Mouse (Mus musculus) heart, postnatal 0 days (tissue): ENCODE data around the gene Ankrd13b. TPM values are rescaled to one million over a fixed set of nuclear protein-coding genes. Genes with fewer than 3 reads are reported as not detected.
A peak's percentile ranks its signal among the peaks of the same experiment; 100 is the strongest.

ENCODE experiments used
- ATAC-seq: fragments of 200-750 bp; cut with Nextera tagmentation; 2 replicates; pipeline ENCODE4 v1.8.0; 2017; ENCODE audit warnings: low read depth, moderate number of reproducible peaks, moderate library complexity; ENCODE audit not compliant: insufficient read depth
- DNase-seq: peaks from one replicate; pipeline ENCODE4 v3.0.0-alpha.2; 2016; ENCODE audit warnings: low spot score
- H3K27ac ChIP-seq: fragments of 300-500 bp; sonication (generic); 2 replicates; pipeline ENCODE4 v1.5.1; 2014; ENCODE audit warnings: low read depth, mild to moderate bottlenecking
- H3K27me3 ChIP-seq: fragments of 300-500 bp; sonication (generic); 2 replicates; pipeline ENCODE4 v1.6.1; 2014; ENCODE audit warnings: low read length, mixed read lengths; ENCODE audit not compliant: control insufficient read depth, insufficient read depth
- H3K36me3 ChIP-seq: fragments of 300-500 bp; sonication (generic); replicated peaks from 2 replicates; pipeline ENCODE4 v1.6.1; 2014; ENCODE audit warnings: low read length, mixed read lengths; ENCODE audit not compliant: control insufficient read depth, insufficient read depth
- H3K4me1 ChIP-seq: fragments of 300-500 bp; sonication (generic); 2 replicates; pipeline ENCODE4 v1.6.1; 2014; ENCODE audit warnings: antibody characterized with exemption; ENCODE audit not compliant: control insufficient read depth, insufficient read depth
- H3K4me2 ChIP-seq: fragments of 300-500 bp; sonication (generic); 2 replicates; pipeline ENCODE4 v1.6.1; 2014; ENCODE audit warnings: low read depth, mild to moderate bottlenecking, low read length, moderate library complexity
- H3K4me3 ChIP-seq: fragments of 300-500 bp; sonication (generic); 2 replicates; pipeline ENCODE4 v1.5.1; 2014; ENCODE audit warnings: low read depth, low read length
- H3K9ac ChIP-seq: fragments of 300-500 bp; sonication (generic); replicated peaks from 2 replicates; pipeline ENCODE4 v1.6.1; 2014; ENCODE audit warnings: low read depth, low read length, mixed read lengths
- H3K9me3 ChIP-seq: fragments of 300-500 bp; sonication (generic); replicated peaks from 2 replicates; pipeline ENCODE4 v1.6.1; 2016; ENCODE audit warnings: low read length; ENCODE audit not compliant: control insufficient read depth
- CTCF ChIP-seq: IDR thresholded peaks from 2 replicates; pipeline ENCODE4 v1.5.1; 2016; ENCODE audit warnings: antibody characterized with exemption, control low read depth, low read depth
- EP300 ChIP-seq: IDR thresholded peaks from 2 replicates; pipeline ENCODE4 v1.6.1; 2016; ENCODE audit warnings: antibody characterized with exemption, low read depth
- WGBS: fragments of 180-500 bp; shearing (Covaris S2); extraction: QIAGEN DNeasy Blood & Tissue Kit; methylation state at CpG from one replicate; pipeline ENCODE4 v1.1.7; 2014; 5-methylcytosine and 5-hydroxymethylcytosine counted together
- polyA plus RNA-seq: library from polyadenylated mRNA; unstranded; fragments of >200 nt; fragmentation: Nextera tagmentation; extraction: Ambion mirVana; gene quantifications from 2 replicates; pipeline ENCODE4 v1.2.1, GENCODE M21; 2015
- total RNA-seq: library from RNA; depleted of rRNA; stranded (reverse); fragments of >200 nt; gene quantifications from 2 replicates; pipeline ENCODE4 v1.2.3, GENCODE M21; 2014; ENCODE audit warnings: low replicate concordance

Ankrd13b gene
- total and polyA plus RNA-seq, 2 experiments from 2014 or later = 2.6 to 6.4 TPM

DNA sequence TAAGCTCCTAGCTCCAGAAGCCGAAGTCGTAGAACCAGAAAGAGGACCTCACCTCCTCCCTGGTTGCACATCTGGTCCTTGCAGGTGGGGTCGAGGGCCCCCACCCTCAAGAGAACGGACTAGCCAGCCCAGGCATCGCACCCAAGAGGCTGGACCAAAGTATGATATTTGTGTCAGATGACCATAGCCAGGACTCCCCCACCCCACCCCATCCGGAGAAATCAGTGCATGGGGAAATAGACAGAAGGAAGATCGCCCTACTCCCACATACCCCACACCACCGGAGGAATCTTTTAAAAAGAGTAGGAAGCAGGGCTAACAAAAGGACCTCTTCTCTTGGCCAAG lies 26.4 kb downstream of the Ankrd13b start:
- peak overlapping the region; percentile 61 for H3K4me3 ChIP-seq
- no peak for TF ChIP-seq CTCF
- no peaks in the 10 kb centered on the region for H3K9me3 ChIP-seq
- DNase-seq (no peak), ATAC-seq (no peak)
- peak overlapping the region; percentile 61 for H3K9ac ChIP-seq
- no peaks in the 10 kb centered on the region for H3K27me3 ChIP-seq
- H3K36me3 ChIP-seq = peaks cover 3% of the 10 kb centered on the region
- H3K4me1 ChIP-seq = peaks cover 22% of the 10 kb centered on the region
- H3K27ac ChIP-seq = peak overlapping the region; percentile 98
- H3K4me2 ChIP-seq = peak overlapping the region; percentile 82
- WGBS = 25% methylated on average over 8 of the region's 8 CpGs

DNA sequence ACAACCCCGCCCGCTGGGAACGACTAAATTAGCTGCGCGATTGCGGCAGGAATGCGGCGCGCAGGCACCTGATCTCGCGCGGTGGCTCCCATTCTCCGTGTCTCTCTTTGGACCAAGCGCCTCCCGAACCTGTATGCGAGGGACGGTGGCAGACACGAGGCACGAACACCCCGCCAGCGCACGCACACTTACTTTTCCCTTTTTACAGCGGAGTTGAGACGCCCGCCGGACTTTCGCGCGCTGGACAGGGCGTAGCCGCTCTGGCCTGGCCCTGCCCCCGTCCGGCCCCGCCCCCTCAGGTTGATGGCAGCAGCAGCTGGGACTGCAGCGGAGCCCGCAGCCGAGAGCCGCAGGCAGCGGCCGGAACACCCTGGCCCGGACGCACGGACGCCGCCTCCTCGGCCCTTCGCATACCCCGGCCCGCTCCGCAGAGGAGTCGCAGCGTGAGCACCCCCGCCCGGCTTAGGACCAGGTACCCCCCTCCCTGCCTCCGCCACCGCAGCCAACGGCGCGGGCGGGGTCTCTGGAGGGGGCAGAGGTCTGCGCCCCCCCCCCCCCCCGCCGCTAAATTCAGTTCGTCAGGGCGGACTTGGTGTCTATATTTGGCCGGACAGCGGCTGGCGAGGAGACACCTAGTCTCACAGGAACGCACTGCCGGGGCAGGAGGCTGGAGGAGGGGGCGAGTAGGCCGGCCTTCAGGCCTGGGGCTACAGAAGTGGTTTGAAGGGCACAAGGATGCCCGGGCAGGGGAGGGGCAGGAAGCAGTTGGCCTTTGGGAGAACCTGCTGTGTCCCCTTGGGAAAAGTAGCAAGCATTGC lies 27.0 kb downstream of the Ankrd13b start, which contains the start of gene Coro6:
Gene Coro6, plus strand, starts transcription at position 129 of the 818 bp plus-strand sequence.
- H3K27ac ChIP-seq = peak within 1 kb of the TSS; percentile 98
- no peaks in the 10 kb centered on the region for H3K9me3 ChIP-seq
- H3K4me3 ChIP-seq = peak within 1 kb of the TSS; percentile 61
- peaks cover 9% of the 10 kb centered on the region for H3K36me3 ChIP-seq
- H3K4me2 ChIP-seq = peak within 1 kb of the TSS; percentile 82
- peak; percentile 80 for ATAC-seq
- TF ChIP-seq CTCF = no peak
- peak; percentile 68; the same call in 1 of the 2 replicates for TF ChIP-seq EP300
- H3K4me1 ChIP-seq = peaks cover 22% of the 10 kb centered on the region
- H3K27me3 ChIP-seq = no peaks in the 10 kb centered on the region
- peak; percentile 65 for DNase-seq
- WGBS = under 1% methylated on average over 73 of the region's 73 CpGs
- peak within 1 kb of the TSS; percentile 61 for H3K9ac ChIP-seq

DNA sequence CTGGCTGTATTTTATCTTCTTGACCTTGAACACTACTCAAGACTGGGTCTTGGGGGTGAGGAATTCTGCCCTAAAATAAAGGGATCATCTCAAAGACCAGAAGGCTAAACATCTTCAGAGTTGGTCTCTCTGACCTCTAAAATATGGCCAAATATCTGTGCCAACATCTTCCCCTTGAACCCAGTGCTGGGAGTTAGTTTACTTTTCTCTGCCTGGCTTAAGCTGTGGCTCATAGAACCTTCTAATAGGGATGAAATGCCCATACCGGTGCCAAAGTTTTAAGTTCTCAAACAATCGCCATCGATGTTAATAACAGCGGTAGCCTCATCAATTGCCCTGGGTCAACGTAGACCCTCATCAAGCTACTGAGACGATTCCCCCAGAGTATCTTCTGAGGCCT lies 27.6 kb downstream of the Ankrd13b start:
- 4% methylated on average over 6 of the region's 6 CpGs for WGBS
- DNase-seq (no peak), ATAC-seq (no peak)
- Histone ChIP-seq H3K36me3 (peaks cover 10% of the 10 kb centered on the region), H3K27me3 (no peaks in the 10 kb centered on the region), H3K9ac (peak overlapping the region; percentile 61), H3K4me2 (peak overlapping the region; percentile 82), H3K9me3 (no peaks in the 10 kb centered on the region), H3K27ac (peak overlapping the region; percentile 98), H3K4me1 (peaks cover 22% of the 10 kb centered on the region), H3K4me3 (peak overlapping the region; percentile 61)
- TF ChIP-seq EP300 = 0 out of 2 replicates have a peak, but pooled peaks have one; percentile 5
- TF ChIP-seq CTCF = no peak

GRCm38 (mm10) chr11:77456866-77457265 lies 32.6 kb downstream of the Ankrd13b start:
- H3K9me3 ChIP-seq = no peaks in the 10 kb centered on the region
- ATAC-seq (peak; percentile 59), DNase-seq (no peak)
- H3K9ac ChIP-seq = no peak overlapping the region
- no peak overlapping the region for H3K4me3 ChIP-seq
- TF ChIP-seq CTCF (no peak), EP300 (no peak)
- peaks cover 39% of the 10 kb centered on the region for H3K36me3 ChIP-seq
- peak overlapping the region; percentile 58 for H3K27ac ChIP-seq
- H3K4me2 ChIP-seq = no peak overlapping the region
- no peaks in the 10 kb centered on the region for H3K27me3 ChIP-seq
- peaks cover 4% of the 10 kb centered on the region; the same call in 1 of the 2 replicates for H3K4me1 ChIP-seq
- WGBS = 24% methylated on average over 6 of the region's 6 CpGs

GRCm38 (mm10) chr11:77455770-77456510 lies 33.5 kb downstream of the Ankrd13b start:
- DNase-seq (no peak), ATAC-seq (no peak)
- Histone ChIP-seq H3K27me3 (no peaks in the 10 kb centered on the region), H3K36me3 (peaks cover 39% of the 10 kb centered on the region), H3K9ac (no peak overlapping the region), H3K4me1 (peaks cover 4% of the 10 kb centered on the region; the same call in 1 of the 2 replicates), H3K9me3 (no peaks in the 10 kb centered on the region), H3K27ac (peak overlapping the region; percentile 49), H3K4me2 (no peak overlapping the region), H3K4me3 (no peak overlapping the region)
- TF ChIP-seq EP300 = no peak
- WGBS = 69% methylated on average over 9 of the region's 9 CpGs
